Mouse (Mus musculus) kidney, embryonic 15.5 days (tissue): Measurements from ENCODE around the gene Lbx1. TPM values are rescaled to one million over a fixed set of nuclear protein-coding genes. Genes with fewer than 3 reads are reported as not detected.
A peak's percentile ranks its signal among the peaks of the same experiment; 100 is the strongest.

Experiments used
- ATAC-seq: fragments of 200-750 bp; cut with Nextera tagmentation; replicated peaks from 2 replicates; pipeline ENCODE4 v1.8.0; 2017; ENCODE audit warnings: moderate TSS enrichment; ENCODE audit not compliant: low FRiP score
- H3K27ac ChIP-seq: fragments of 300-500 bp; sonication (generic); 2 replicates; pipeline ENCODE4 v1.5.1; 2015; ENCODE audit warnings: mild to moderate bottlenecking, inconsistent platforms
- H3K27me3 ChIP-seq: fragments of 300-500 bp; sonication (generic); 2 replicates; pipeline ENCODE4 v1.6.1; 2015; ENCODE audit warnings: inconsistent platforms
- H3K36me3 ChIP-seq: fragments of 300-500 bp; sonication (generic); 2 replicates; pipeline ENCODE4 v1.6.1; 2015; ENCODE audit warnings: inconsistent platforms
- H3K4me1 ChIP-seq: fragments of 300-500 bp; sonication (generic); 2 replicates; pipeline ENCODE4 v1.6.1; 2015; ENCODE audit warnings: inconsistent platforms
- H3K4me2 ChIP-seq: fragments of 300-500 bp; sonication (generic); 2 replicates; pipeline ENCODE4 v1.6.1; 2015; ENCODE audit warnings: moderate library complexity, mild to moderate bottlenecking, inconsistent platforms
- H3K4me3 ChIP-seq: fragments of 300-500 bp; sonication (generic); replicated peaks from 2 replicates; pipeline ENCODE4 v1.5.1; 2015; ENCODE audit warnings: mild to moderate bottlenecking, inconsistent platforms
- H3K9ac ChIP-seq: fragments of 300-500 bp; sonication (generic); 2 replicates; pipeline ENCODE4 v1.6.1; 2015; ENCODE audit warnings: mild to moderate bottlenecking, inconsistent platforms
- H3K9me3 ChIP-seq: fragments of 300-500 bp; sonication (generic); replicated peaks from 2 replicates; pipeline ENCODE4 v1.6.1; 2016; ENCODE audit warnings: inconsistent platforms
- WGBS: fragments of 180-500 bp; shearing (Covaris S2); methylation state at CpG from one replicate; pipeline ENCODE4 v1.1.7; 2015; ENCODE audit warnings: mixed read lengths; 5-methylcytosine and 5-hydroxymethylcytosine counted together
- polyA plus RNA-seq: library from polyadenylated mRNA; unstranded; fragments of >200 nt; fragmentation: Nextera tagmentation; extraction: Ambion mirVana; gene quantifications from 2 replicates; pipeline ENCODE4 v1.2.1, GENCODE M21; 2015

Lbx1 gene
- polyA plus RNA-seq, 1 experiment from 2014 or later: 0.06 TPM

GRCm38 (mm10) chr19:45232443-45233410 is 2.9 kb downstream of the Lbx1 start:
- Histone ChIP-seq H3K9me3 (no peaks in the 10 kb centered on the region), H3K27me3 (peaks cover 100% of the 10 kb centered on the region), H3K9ac (no peak overlapping the region), H3K4me1 (peaks cover 69% of the 10 kb centered on the region), H3K36me3 (no peaks in the 10 kb centered on the region), H3K27ac (no peak overlapping the region), H3K4me2 (peak overlapping the region; percentile 39; the same call in 1 of the 2 replicates), H3K4me3 (peak overlapping the region; percentile 23)
- 1% methylated on average over 42 of the region's 42 CpGs for WGBS
- ATAC-seq: no peak

- Histone ChIP-seq H3K27ac (no peak overlapping the region), H3K36me3 (no peaks in the 10 kb centered on the region), H3K4me1 (peaks cover 65% of the 10 kb centered on the region), H3K9me3 (no peaks in the 10 kb centered on the region), H3K9ac (no peak overlapping the region), H3K4me2 (peak overlapping the region; percentile 29; the same call in 1 of the 2 replicates), H3K4me3 (peak overlapping the region; percentile 26), H3K27me3 (peaks cover 100% of the 10 kb centered on the region)
- no peak for ATAC-seq
- WGBS: 2% methylated on average over 14 of the region's 14 CpGs
Observed at GRCm38 (mm10) chr19:45232036-45232410, 3.6 kb downstream of the Lbx1 start.

GRCm38 (mm10) chr19:45231383-45232035 is 4.1 kb downstream of the Lbx1 start:
- H3K27ac ChIP-seq: no peak overlapping the region
- H3K27me3 ChIP-seq: peaks cover 100% of the 10 kb centered on the region
- peaks cover 59% of the 10 kb centered on the region for H3K4me1 ChIP-seq
- H3K9ac ChIP-seq: no peak overlapping the region
- ATAC-seq: no peak
- H3K4me2 ChIP-seq: peak overlapping the region; percentile 29
- no peaks in the 10 kb centered on the region for H3K9me3 ChIP-seq
- peak overlapping the region; percentile 26 for H3K4me3 ChIP-seq
- no peaks in the 10 kb centered on the region for H3K36me3 ChIP-seq
- WGBS: under 1% methylated on average over 44 of the region's 44 CpGs

- H3K4me2 ChIP-seq: peak overlapping the region; percentile 29
- WGBS: under 1% methylated on average over 41 of the region's 51 CpGs
Observed at GRCm38 (mm10) chr19:45230848-45231382, 4.7 kb downstream of the Lbx1 start.

GRCm38 (mm10) chr19:45230201-45230611 is 5.4 kb downstream of the Lbx1 start:
- peaks cover 100% of the 10 kb centered on the region for H3K27me3 ChIP-seq
- H3K4me2 ChIP-seq: peak overlapping the region; percentile 34; the same call in 1 of the 2 replicates
- no peaks in the 10 kb centered on the region for H3K36me3 ChIP-seq
- H3K9me3 ChIP-seq: no peaks in the 10 kb centered on the region
- ATAC-seq: no peak
- WGBS: 1% methylated on average over 20 of the region's 20 CpGs
- no peak overlapping the region for H3K9ac ChIP-seq
- 0 out of 2 replicates have a peak overlapping the region, but pooled peaks have one; percentile 24 for H3K4me3 ChIP-seq
- peaks cover 52% of the 10 kb centered on the region for H3K4me1 ChIP-seq
- H3K27ac ChIP-seq: no peak overlapping the region

More at GRCm38 (mm10) chr19:45230848-45231382, 4.7 kb downstream of the Lbx1 start:
- no peaks in the 10 kb centered on the region for H3K9me3 ChIP-seq
- ATAC-seq: no peak
- H3K27ac ChIP-seq: no peak overlapping the region
- H3K27me3 ChIP-seq: peaks cover 100% of the 10 kb centered on the region
- no peak overlapping the region for H3K9ac ChIP-seq
- H3K4me1 ChIP-seq: peaks cover 54% of the 10 kb centered on the region
- peak overlapping the region; percentile 26 for H3K4me3 ChIP-seq
- no peaks in the 10 kb centered on the region for H3K36me3 ChIP-seq

- H3K4me3 ChIP-seq: peak overlapping the region; percentile 24
- H3K27ac ChIP-seq: no peak overlapping the region
- H3K4me1 ChIP-seq: peaks cover 51% of the 10 kb centered on the region
- no peaks in the 10 kb centered on the region for H3K36me3 ChIP-seq
- H3K9ac ChIP-seq: no peak overlapping the region
- no peaks in the 10 kb centered on the region for H3K9me3 ChIP-seq
- 1% methylated on average over 33 of the region's 33 CpGs for WGBS
- peak overlapping the region; percentile 34 for H3K4me2 ChIP-seq
- peaks cover 100% of the 10 kb centered on the region for H3K27me3 ChIP-seq
- ATAC-seq: no peak
Observed at GRCm38 (mm10) chr19:45229378-45230135, 6.1 kb downstream of the Lbx1 start.

- no peaks in the 10 kb centered on the region for H3K36me3 ChIP-seq
- no peak overlapping the region for H3K4me3 ChIP-seq
- 4% methylated on average over 4 of the region's 4 CpGs for WGBS
- no peak overlapping the region for H3K4me2 ChIP-seq
- H3K9ac ChIP-seq: no peak overlapping the region
- no peaks in the 10 kb centered on the region for H3K9me3 ChIP-seq
- ATAC-seq: no peak
- peaks cover 100% of the 10 kb centered on the region for H3K27me3 ChIP-seq
- peaks cover 56% of the 10 kb centered on the region for H3K4me1 ChIP-seq
- no peak overlapping the region for H3K27ac ChIP-seq
Observed at GRCm38 (mm10) chr19:45228781-45229180, 6.8 kb downstream of the Lbx1 start.

- Histone ChIP-seq H3K27ac (no peak overlapping the region), H3K27me3 (peaks cover 100% of the 10 kb centered on the region), H3K9ac (no peak overlapping the region), H3K36me3 (no peaks in the 10 kb centered on the region), H3K4me2 (no peak overlapping the region), H3K4me1 (peaks cover 56% of the 10 kb centered on the region), H3K4me3 (no peak overlapping the region), H3K9me3 (no peaks in the 10 kb centered on the region)
- WGBS: 3% methylated on average over 12 of the region's 12 CpGs
- no peak for ATAC-seq
Observed at GRCm38 (mm10) chr19:45228097-45228496, 7.5 kb downstream of the Lbx1 start.

- no peak overlapping the region for H3K9ac ChIP-seq
- H3K27me3 ChIP-seq: peaks cover 100% of the 10 kb centered on the region
- no peak overlapping the region for H3K4me2 ChIP-seq
- H3K4me1 ChIP-seq: peaks cover 55% of the 10 kb centered on the region
- no peak for ATAC-seq
- H3K9me3 ChIP-seq: no peaks in the 10 kb centered on the region
- 10% methylated on average over 1 of the region's 1 CpGs for WGBS
- no peak overlapping the region for H3K4me3 ChIP-seq
- H3K27ac ChIP-seq: no peak overlapping the region
- H3K36me3 ChIP-seq: no peaks in the 10 kb centered on the region
Observed at GRCm38 (mm10) chr19:45227671-45228070, 7.9 kb downstream of the Lbx1 start.

GRCm38 (mm10) chr19:45227049-45227448 is 8.6 kb downstream of the Lbx1 start:
- Histone ChIP-seq H3K27me3 (peaks cover 100% of the 10 kb centered on the region), H3K9me3 (no peaks in the 10 kb centered on the region), H3K4me2 (no peak overlapping the region), H3K9ac (no peak overlapping the region), H3K4me1 (peaks cover 60% of the 10 kb centered on the region), H3K36me3 (no peaks in the 10 kb centered on the region), H3K27ac (no peak overlapping the region), H3K4me3 (no peak overlapping the region)
- WGBS: 0% methylated on average over 3 of the region's 3 CpGs
- ATAC-seq: no peak

- H3K36me3 ChIP-seq: no peaks in the 10 kb centered on the region
- H3K27ac ChIP-seq: no peak overlapping the region
- peaks cover 55% of the 10 kb centered on the region for H3K4me1 ChIP-seq
- no peak overlapping the region for H3K9ac ChIP-seq
- ATAC-seq: no peak
- no peak overlapping the region for H3K4me3 ChIP-seq
- 3% methylated on average over 8 of the region's 8 CpGs for WGBS
- no peak overlapping the region for H3K4me2 ChIP-seq
- H3K27me3 ChIP-seq: peaks cover 100% of the 10 kb centered on the region
- no peaks in the 10 kb centered on the region for H3K9me3 ChIP-seq
Observed at GRCm38 (mm10) chr19:45226246-45226645, 9.4 kb downstream of the Lbx1 start.
